Mouse (Mus musculus): Measurements from ENCODE around the gene Pla2g6.

GRCm38 (mm10) chr15:79369452-79370280 is 41.5 kb upstream of the Pla2g6 start:
- TF ChIP-seq CTCF (IDR thresholded peaks at IDR 0.05; ENCODE audit: control insufficient read depth, insufficient read depth, low read length): no peak
- TF ChIP-seq POLR2A (IDR thresholded peaks at IDR 0.05; ENCODE audit: borderline replicate concordance, control insufficient read depth, low read depth, low read length): no peak
